Mouse (Mus musculus) hindbrain, embryonic 16.5 days (tissue): ENCODE measurements around the gene Cdadc1. TPM values are rescaled to one million over a fixed set of nuclear protein-coding genes. Genes with fewer than 3 reads are reported as not detected.

Experiments
- ATAC-seq: fragments of 200-750 bp; cut with Nextera tagmentation; 2 replicates; pipeline ENCODE4 v1.8.0; 2017; ENCODE audit warnings: moderate TSS enrichment, moderate library complexity
- H3K27ac ChIP-seq: fragments of 300-500 bp; sonication (generic); 2 replicates; pipeline ENCODE4 v1.5.1; 2014; ENCODE audit warnings: low read depth, mild to moderate bottlenecking, control low read depth, low read length, moderate library complexity
- H3K27me3 ChIP-seq: fragments of 300-500 bp; sonication (generic); replicated peaks from 2 replicates; pipeline ENCODE4 v1.6.1; 2014; ENCODE audit warnings: low read length; ENCODE audit not compliant: control insufficient read depth, insufficient read depth
- H3K36me3 ChIP-seq: fragments of 300-500 bp; sonication (generic); 2 replicates; pipeline ENCODE4 v1.6.1; 2014; ENCODE audit warnings: mild to moderate bottlenecking, low read length, moderate library complexity, mixed read lengths; ENCODE audit not compliant: control insufficient read depth, insufficient read depth
- H3K4me1 ChIP-seq: fragments of 300-500 bp; sonication (generic); 2 replicates; pipeline ENCODE4 v1.6.1; 2014; ENCODE audit warnings: low read depth, low read length; ENCODE audit not compliant: control insufficient read depth, insufficient read depth
- H3K4me2 ChIP-seq: fragments of 300-500 bp; sonication (generic); 2 replicates; pipeline ENCODE4 v1.6.1; 2014; ENCODE audit warnings: mild to moderate bottlenecking, low read length, control low read depth, moderate library complexity
- H3K4me3 ChIP-seq: fragments of 300-500 bp; sonication (generic); 2 replicates; pipeline ENCODE4 v1.5.1; 2014; ENCODE audit warnings: mild to moderate bottlenecking, low read length, control low read depth, moderate library complexity
- H3K9ac ChIP-seq: fragments of 300-500 bp; sonication (generic); 2 replicates; pipeline ENCODE4 v1.6.1; 2014; ENCODE audit warnings: low read depth, mild to moderate bottlenecking, control low read depth, low read length, moderate library complexity
- H3K9me3 ChIP-seq: fragments of 300-500 bp; sonication (generic); 2 replicates; pipeline ENCODE4 v1.6.1; 2014; ENCODE audit warnings: mild to moderate bottlenecking, low read length, moderate library complexity; ENCODE audit not compliant: control insufficient read depth
- WGBS: fragments of 180-500 bp; shearing (Covaris S2); extraction: QIAGEN DNeasy Blood & Tissue Kit; methylation state at CpG from one replicate; pipeline ENCODE4 v1.1.7; 2014; 5-methylcytosine and 5-hydroxymethylcytosine counted together
- polyA plus RNA-seq: library from polyadenylated mRNA; unstranded; fragments of >200 nt; fragmentation: Nextera tagmentation; extraction: Ambion mirVana; gene quantifications from 2 replicates; pipeline ENCODE4 v1.2.1, GENCODE M21; 2015

Cdadc1 gene
- polyA plus RNA-seq, 1 experiment from 2014 or later: 32.3 TPM

DNA sequence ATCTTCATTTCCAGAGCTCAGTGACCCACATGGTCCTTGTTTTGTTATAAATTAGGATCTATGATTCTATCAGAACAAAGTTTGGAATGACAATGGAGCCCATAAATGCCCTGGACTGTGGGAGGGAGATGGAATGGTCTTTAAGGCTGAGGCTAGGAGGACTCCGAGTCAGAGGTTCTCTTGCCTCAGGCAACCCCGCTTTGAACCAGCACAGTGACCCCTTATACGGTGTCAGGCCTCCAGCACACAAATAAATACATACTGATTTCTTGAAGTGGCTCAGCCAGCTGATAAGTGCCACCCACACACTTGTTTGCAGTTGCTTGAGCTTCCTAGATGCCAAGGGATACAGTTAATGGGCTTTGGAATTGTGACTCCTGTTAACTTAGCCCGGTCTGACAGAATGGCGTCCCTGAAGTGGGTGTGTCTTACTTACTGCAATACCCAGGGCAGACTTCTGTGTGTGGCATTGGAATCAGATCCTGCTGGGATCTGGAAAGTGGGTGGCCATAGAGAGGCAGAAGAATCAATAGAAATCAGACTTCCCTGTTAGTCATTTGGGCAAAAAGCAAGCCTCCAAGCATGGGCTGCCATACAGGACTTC is 35.6 kb upstream of the Cdadc1 start:
- Histone ChIP-seq H3K4me1 (no peaks in the 10 kb centered on the region), H3K36me3 (peaks cover 4% of the 10 kb centered on the region), H3K4me2 (no peak overlapping the region), H3K27ac (no peak overlapping the region), H3K9me3 (no peaks in the 10 kb centered on the region), H3K27me3 (no peaks in the 10 kb centered on the region), H3K4me3 (no peak overlapping the region), H3K9ac (no peak overlapping the region)
- WGBS: 83% methylated on average over 5 of the region's 5 CpGs
- ATAC-seq: no peak

GRCm38 (mm10) chr14:59632067-59632466 is 34.3 kb upstream of the Cdadc1 start:
- Histone ChIP-seq H3K36me3 (peaks cover 4% of the 10 kb centered on the region), H3K27me3 (no peaks in the 10 kb centered on the region), H3K4me1 (peaks cover 9% of the 10 kb centered on the region), H3K27ac (no peak overlapping the region), H3K9me3 (no peaks in the 10 kb centered on the region), H3K4me3 (no peak overlapping the region), H3K9ac (no peak overlapping the region), H3K4me2 (no peak overlapping the region)
- ATAC-seq: no peak
- WGBS: 93% methylated on average over 6 of the region's 6 CpGs

GRCm38 (mm10) chr14:59630096-59630495 is 32.3 kb upstream of the Cdadc1 start:
- H3K9me3 ChIP-seq: no peaks in the 10 kb centered on the region

GRCm38 (mm10) chr14:59629308-59629707 is 31.5 kb upstream of the Cdadc1 start:
- WGBS: 88% methylated on average over 15 of the region's 15 CpGs
- Histone ChIP-seq H3K9ac (no peak overlapping the region), H3K36me3 (peaks cover 4% of the 10 kb centered on the region), H3K4me2 (no peak overlapping the region), H3K4me1 (peaks cover 21% of the 10 kb centered on the region), H3K9me3 (no peaks in the 10 kb centered on the region), H3K27me3 (no peaks in the 10 kb centered on the region), H3K4me3 (no peak overlapping the region), H3K27ac (no peak overlapping the region)
- ATAC-seq: no peak

More at GRCm38 (mm10) chr14:59630096-59630495, 32.3 kb upstream of the Cdadc1 start:
- no peak overlapping the region for H3K9ac ChIP-seq
- no peak overlapping the region for H3K4me3 ChIP-seq
- peaks cover 21% of the 10 kb centered on the region for H3K4me1 ChIP-seq
- H3K36me3 ChIP-seq: peaks cover 4% of the 10 kb centered on the region
- H3K27me3 ChIP-seq: no peaks in the 10 kb centered on the region
- no peak overlapping the region for H3K4me2 ChIP-seq
- 83% methylated on average over 9 of the region's 9 CpGs for WGBS
- ATAC-seq: no peak
- no peak overlapping the region for H3K27ac ChIP-seq

DNA sequence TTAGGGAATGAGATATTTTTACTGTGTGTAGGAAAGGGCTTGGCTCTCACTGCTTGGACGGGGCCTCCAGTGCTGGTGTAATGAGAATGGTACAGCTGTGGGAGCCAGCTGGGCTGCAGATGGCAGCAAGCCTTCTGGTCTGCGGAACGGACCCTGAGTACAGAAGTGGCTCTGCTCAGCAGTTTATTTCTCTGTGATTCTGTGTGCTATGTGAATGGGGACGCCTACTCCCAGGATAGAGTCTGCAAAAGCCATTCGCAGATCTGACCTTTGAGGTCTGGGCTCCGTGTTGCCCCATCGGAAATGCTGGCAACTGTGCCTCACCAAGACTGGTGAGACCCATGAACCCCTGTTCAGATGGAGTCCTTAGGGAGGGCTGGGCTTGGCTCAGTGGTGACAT is 30.1 kb upstream of the Cdadc1 start:
- peaks cover 4% of the 10 kb centered on the region for H3K36me3 ChIP-seq
- 32% methylated on average over 7 of the region's 7 CpGs for WGBS
- peak; percentile 41 for ATAC-seq
- H3K27me3 ChIP-seq: peaks cover 6% of the 10 kb centered on the region; the same call in 1 of the 2 replicates
- no peaks in the 10 kb centered on the region for H3K9me3 ChIP-seq
- H3K4me3 ChIP-seq: peak overlapping the region; percentile 68
- no peak overlapping the region for H3K27ac ChIP-seq
- 0 out of 2 replicates have a peak overlapping the region, but pooled peaks have one; percentile 16 for H3K9ac ChIP-seq
- H3K4me1 ChIP-seq: peaks cover 21% of the 10 kb centered on the region
- peak overlapping the region; percentile 85 for H3K4me2 ChIP-seq

DNA sequence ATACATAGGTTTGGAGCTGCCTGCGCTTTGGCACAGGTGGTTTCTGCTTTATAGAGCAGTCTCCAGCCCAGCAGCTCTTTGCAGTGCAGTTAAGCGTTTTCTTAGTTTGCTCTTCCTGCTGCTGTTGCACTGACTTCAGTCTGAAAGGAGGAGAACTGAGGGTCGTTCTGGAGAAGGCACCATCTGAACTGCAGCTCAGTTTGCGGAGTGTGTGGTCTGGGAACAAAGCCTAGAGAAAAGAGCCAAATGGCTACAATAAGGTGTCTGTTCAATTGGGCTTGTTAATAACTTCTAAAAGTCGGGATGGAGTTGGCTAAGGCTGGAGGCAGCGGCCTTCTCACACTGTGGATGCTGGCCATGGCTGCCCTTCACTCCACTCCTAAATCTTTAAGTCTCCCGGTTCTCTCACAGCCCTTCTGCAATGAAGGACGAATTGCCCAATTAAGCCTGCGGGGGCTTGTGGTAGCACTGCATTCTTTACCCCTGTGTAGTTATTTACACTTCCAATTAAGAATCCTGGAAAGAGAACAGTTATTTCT is 29.5 kb upstream of the Cdadc1 start:
- 28% methylated on average over 9 of the region's 9 CpGs for WGBS
- Histone ChIP-seq H3K27ac (no peak overlapping the region), H3K36me3 (peaks cover 4% of the 10 kb centered on the region)

DNA sequence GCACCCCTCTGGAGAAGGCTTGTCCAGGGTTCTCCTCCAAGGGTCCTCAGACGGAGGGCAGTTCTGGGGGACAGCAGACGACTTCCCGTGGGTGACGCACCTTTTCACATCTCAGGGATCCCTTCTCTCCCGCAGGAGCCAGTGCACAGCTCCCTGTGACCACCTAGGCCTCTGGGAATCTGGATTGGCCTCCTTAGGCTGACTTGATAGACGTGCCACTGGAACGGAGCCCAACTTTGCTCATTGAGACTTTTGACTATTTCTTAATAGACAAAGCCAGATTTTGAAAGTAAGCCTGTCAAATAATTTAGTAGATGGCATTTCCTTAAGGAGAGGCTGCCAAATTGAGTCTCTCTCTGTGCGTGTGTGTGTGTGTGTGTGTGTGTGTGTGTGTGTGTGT is 29.0 kb upstream of the Cdadc1 start:
- Histone ChIP-seq H3K4me2 (peak overlapping the region; percentile 85), H3K4me3 (peak overlapping the region; percentile 68), H3K4me1 (peaks cover 21% of the 10 kb centered on the region), H3K36me3 (peaks cover 4% of the 10 kb centered on the region), H3K9ac (peak overlapping the region; percentile 72), H3K9me3 (no peaks in the 10 kb centered on the region), H3K27me3 (peaks cover 10% of the 10 kb centered on the region), H3K27ac (no peak overlapping the region)
- no peak for ATAC-seq
- WGBS: 28% methylated on average over 8 of the region's 8 CpGs

More for the DNA sequence above, 29.5 kb upstream of the Cdadc1 start:
- Histone ChIP-seq H3K9me3 (no peaks in the 10 kb centered on the region), H3K4me3 (peak overlapping the region; percentile 68), H3K9ac (no peak overlapping the region), H3K4me1 (peaks cover 21% of the 10 kb centered on the region), H3K27me3 (peaks cover 9% of the 10 kb centered on the region), H3K4me2 (peak overlapping the region; percentile 85)
- no peak for ATAC-seq

- WGBS: under 1% methylated on average over 48 of the region's 51 CpGs
- peak; percentile 45 for ATAC-seq
- peaks cover 10% of the 10 kb centered on the region for H3K27me3 ChIP-seq
Measured at GRCm38 (mm10) chr14:59625806-59626364, 28.1 kb upstream of the Cdadc1 start.

GRCm38 (mm10) chr14:59625158-59625805 is 27.5 kb upstream of the Cdadc1 start, which contains the start of gene Shisa2:
Gene Shisa2 (plus strand): TSS chr14:59625308.
- ATAC-seq: peak; percentile 93
- H3K4me2 ChIP-seq: peak within 1 kb of the TSS; percentile 85
- H3K4me1 ChIP-seq: peaks cover 21% of the 10 kb centered on the region
- no peaks in the 10 kb centered on the region for H3K9me3 ChIP-seq
- peak within 1 kb of the TSS; percentile 68 for H3K4me3 ChIP-seq
- H3K27me3 ChIP-seq: peaks cover 10% of the 10 kb centered on the region
- 0% methylated on average over 64 of the region's 65 CpGs for WGBS
- peaks cover 4% of the 10 kb centered on the region for H3K36me3 ChIP-seq
- peak within 1 kb of the TSS; percentile 72 for H3K9ac ChIP-seq
- H3K27ac ChIP-seq: peak within 1 kb of the TSS; percentile 70

More at GRCm38 (mm10) chr14:59625806-59626364, 28.1 kb upstream of the Cdadc1 start:
- Histone ChIP-seq H3K4me1 (peaks cover 21% of the 10 kb centered on the region), H3K27ac (peak overlapping the region; percentile 70), H3K4me3 (peak overlapping the region; percentile 68), H3K9ac (peak overlapping the region; percentile 72), H3K9me3 (no peaks in the 10 kb centered on the region), H3K4me2 (peak overlapping the region; percentile 85), H3K36me3 (peaks cover 4% of the 10 kb centered on the region)
